Mouse (Mus musculus): ENCODE data around the gene Clp1.

Clp1 gene

GRCm38 (mm10) chr2:84714422-84714810, 12.7 kb downstream of the Clp1 start:
- peak in 1 of 2 experiments; percentile 45 for DNase-seq (ENCODE audit: low spot score in 2 of 2)

GRCm38 (mm10) chr2:84711898-84712297, 15.3 kb downstream of the Clp1 start:
- DNase-seq (ENCODE audit: low spot score in 2 of 2), result no peak

GRCm38 (mm10) chr2:84707523-84707922, 19.6 kb downstream of the Clp1 start:
- no peak for DNase-seq (ENCODE audit: low spot score in 2 of 2)

GRCm38 (mm10) chr2:84705295-84705694, 21.9 kb downstream of the Clp1 start:
- no peak for DNase-seq (ENCODE audit: low spot score in 2 of 2)

GRCm38 (mm10) chr2:84704329-84704728, 22.8 kb downstream of the Clp1 start:
- no peak for DNase-seq (ENCODE audit: low spot score in 2 of 2)

DNA sequence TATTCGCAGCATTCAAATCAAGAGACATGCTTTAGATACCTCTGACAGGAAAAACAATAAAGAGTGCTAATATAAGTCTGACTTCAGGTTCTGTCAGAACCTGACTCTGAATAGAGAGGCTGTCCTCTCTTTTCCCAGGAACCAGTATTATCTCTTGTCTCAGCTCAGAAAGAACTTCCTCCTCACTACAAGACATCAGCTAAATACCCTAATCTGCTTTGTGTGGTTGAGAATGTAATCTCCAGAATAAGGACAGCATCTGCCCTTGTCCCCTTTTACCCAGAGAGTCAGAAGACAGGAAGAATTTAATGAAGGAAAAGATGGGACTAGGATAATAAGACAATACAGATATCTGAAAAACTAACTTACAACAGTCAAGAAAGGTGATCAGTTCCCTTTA, 23.7 kb downstream of the Clp1 start:
- no peak for DNase-seq (ENCODE audit: low spot score in 2 of 2)

GRCm38 (mm10) chr2:84695007-84695695, 32.0 kb downstream of the Clp1 start:
- no peak for DNase-seq (ENCODE audit: low spot score in 2 of 2)

DNA sequence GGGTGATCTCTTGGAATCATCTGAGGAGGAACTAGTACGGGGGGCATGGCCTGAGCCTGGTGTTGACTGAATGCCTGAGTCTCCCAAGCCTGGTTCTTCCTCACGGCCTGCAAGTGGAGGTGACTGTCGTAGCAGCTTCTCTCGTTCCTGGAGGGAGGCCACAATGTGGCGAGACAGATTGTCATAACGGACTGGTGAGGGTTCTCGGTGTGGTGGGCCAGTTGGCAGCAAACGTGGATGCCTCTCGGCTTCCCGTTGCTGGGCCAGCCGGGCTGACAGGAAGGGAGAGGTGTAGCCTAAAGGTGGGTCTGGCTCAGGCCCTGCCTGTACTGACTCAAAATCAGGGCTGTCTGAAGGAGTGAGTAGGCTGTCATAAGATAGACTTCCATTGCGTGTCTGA, 37.1 kb downstream of the Clp1 start:
- DNase-seq (ENCODE audit: low spot score in 2 of 2), result no peak

DNA sequence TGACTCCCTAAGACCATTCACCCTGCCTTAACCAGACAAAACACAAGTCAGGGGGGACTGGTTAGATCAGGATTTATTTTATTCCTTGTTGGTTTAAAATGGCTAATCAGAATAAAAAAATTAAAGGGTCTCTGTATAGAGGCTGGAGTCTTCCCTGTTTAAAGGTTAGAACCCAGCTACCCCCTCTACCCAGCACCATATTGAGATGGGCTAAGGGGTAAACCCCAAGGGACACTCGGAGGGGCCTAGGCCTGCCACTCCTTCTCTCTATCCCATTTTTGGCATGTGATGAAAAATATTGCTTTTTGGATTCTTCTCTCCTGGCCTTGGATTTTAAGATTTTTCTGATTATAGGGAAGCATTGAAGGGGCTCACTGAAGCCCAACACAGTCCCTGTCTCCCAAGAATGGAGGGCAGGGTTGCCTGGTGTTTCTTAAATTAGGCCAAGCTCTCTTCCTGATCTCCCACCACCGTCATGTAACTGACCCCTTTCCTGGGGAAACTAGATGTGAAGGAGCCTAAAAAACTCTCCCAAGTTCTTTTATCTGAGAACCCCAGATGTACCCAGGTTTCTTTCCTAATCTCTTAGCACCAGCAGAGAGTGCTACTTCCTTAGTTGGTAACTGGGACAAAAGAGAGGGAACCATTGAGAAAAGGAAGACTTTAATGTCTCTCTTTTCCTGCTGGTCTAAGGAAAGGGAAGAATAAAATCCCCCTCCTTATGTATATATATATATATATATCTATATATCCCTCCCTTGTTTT, 38.9 kb downstream of the Clp1 start:
- no peak for DNase-seq (ENCODE audit: low spot score in 2 of 2)

DNA sequence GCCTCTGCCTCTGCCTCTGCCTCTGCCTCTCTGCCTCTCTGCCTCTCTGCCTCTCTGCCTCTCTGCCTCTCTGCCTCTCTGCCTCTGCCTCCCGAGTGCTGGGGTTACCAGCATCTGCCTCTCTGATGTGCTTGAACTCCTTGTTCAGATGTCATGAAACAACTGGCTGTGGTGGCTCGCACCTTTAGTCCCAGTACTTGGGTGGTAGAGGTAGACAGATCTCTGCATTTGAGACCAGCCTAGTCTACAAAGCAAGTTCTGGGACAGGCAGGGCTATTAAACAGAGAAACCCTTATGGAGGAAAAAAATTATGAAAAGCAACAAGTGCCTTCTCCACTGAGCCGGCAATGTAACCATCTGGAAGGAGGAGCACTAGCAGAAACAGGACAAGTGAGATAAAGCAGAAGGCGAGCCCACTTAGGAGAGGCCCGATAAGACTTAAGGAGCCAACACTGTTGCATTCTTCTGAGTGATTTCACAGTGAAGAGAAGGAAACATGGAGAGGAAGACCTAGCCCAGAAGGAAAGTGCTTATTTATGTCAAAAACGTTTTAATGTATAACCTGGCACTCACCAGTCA, 44.5 kb downstream of the Clp1 start:
- no peak for DNase-seq (ENCODE audit: low spot score in 2 of 2)

GRCm38 (mm10) chr2:84679016-84679415, 48.1 kb downstream of the Clp1 start, which contains the start of gene Tmx2:
TSS of gene Tmx2 (minus strand) at chr2:84679140.
- DNase-seq (ENCODE audit: low spot score in 2 of 2), result no peak

DNA sequence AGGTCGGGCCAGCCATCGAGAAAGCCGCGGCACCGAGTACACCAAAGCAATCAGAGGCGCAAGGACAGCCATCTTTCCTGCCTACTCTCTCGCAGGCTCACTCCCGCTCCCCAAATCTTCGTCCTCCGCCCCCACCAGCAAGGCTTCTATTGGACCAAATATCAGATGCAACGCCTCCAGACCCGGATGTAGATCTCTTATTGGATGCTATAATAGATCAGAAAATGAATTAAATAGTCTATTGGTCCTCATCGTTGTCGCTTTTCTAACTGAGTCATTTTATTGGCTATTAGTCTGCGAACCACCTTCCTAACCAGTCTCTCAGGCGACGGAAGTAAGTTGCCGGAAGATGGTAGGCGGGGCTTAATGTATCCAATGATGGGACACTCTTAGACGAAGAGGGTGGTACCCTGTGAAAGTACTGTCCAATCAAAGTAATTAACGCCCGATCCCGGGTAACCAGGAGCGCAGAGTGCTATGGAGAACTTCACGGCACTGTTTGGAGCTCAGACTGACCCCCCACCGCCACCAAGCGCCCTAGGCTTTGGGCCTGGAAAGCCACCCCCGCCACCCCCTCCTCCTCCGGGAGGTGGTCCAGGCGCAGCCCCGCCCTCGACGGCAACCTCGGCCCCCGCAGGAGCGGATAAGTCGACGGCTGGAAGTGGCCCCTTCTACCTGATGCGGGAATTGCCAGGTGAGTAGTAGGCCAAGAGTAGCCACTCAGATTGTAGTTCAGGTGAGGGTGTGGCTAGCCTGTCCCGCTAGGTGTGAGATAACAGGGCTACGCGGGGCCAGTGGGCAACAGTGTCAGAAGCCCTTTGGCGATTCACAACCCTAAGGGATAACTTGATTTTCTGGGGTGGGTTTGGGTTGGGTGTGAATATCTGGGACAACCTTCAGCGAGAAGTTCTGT, 48.9 kb downstream of the Clp1 start, which contains the start of the genes Gm28635 and Med19:
Gene Gm28635 (minus strand): TSS at position 74 of the 913 bp plus-strand sequence.
Gene Med19 (plus strand): TSS at position 435 of the 913 bp plus-strand sequence.
- DNase-seq (ENCODE audit: low spot score in 2 of 2), result peak; percentile 92 to 93

GRCm38 (mm10) chr2:84677270-84677967, 49.7 kb downstream of the Clp1 start:
- no peak for DNase-seq (ENCODE audit: low spot score in 2 of 2)
